Mouse (Mus musculus) T-cell, adult 66 days (primary cell): Measurements from ENCODE around the gene 8030474K03Rik. TPM values are rescaled to one million over a fixed set of nuclear protein-coding genes. Genes with fewer than 3 reads are reported as not detected.

Experiments
- total RNA-seq, 2 experiments: library from RNA; stranded (reverse); gene quantifications; 3 replicates in 1 of 2; 4 replicates in 1 of 2; pipeline ENCODE4 v1.2.4; 2023

The 8030474K03Rik gene
- under 1 TPM in 1 of 2 experiments, not detected in 1; 0.36 TPM for total RNA-seq

GRCm38 (mm10) chrX:101794342-101794741 lies at the start of gene 8030474K03Rik, which contains the start of gene Gm4779:
TSS of gene 8030474K03Rik (plus strand) at chrX:101794656.
TSS of gene Gm4779 (minus strand) at chrX:101794423.

Other genes starting within 250 kb of the 8030474K03Rik start
- 100 to 1,000 TPM; 267 to 295 TPM for gene Ogt, start 154.6 kb upstream of the 8030474K03Rik start, total RNA-seq
- 10 to 100 TPM; 28.6 to 48.0 TPM for gene Cxcr3, start 60.4 kb upstream of the 8030474K03Rik start, total RNA-seq
- gene Gm4779, start 233 bp upstream of the 8030474K03Rik start, total RNA-seq: under 1 TPM in 1 of 2 experiments, not detected in 1; 0.92 TPM
- 1 to 10 TPM; 1.4 to 2.3 TPM for gene Nhsl2, start 54.7 kb downstream of the 8030474K03Rik start, total RNA-seq